Mouse (Mus musculus) liver, adult 2 months (tissue): Measurements from ENCODE around the gene Nxn.

Source experiments
- CTCF ChIP-seq: fragments of 200-500 bp; IDR thresholded peaks from 2 replicates; pipeline ENCODE4 v1.5.1; 2011; ENCODE audit warnings: low read depth, low read length, control low read depth
- POLR2A ChIP-seq: fragments of 200-500 bp; IDR thresholded peaks from 2 replicates; pipeline ENCODE4 v1.6.1; 2011; ENCODE audit warnings: low read length, control low read depth; ENCODE audit not compliant: insufficient read depth; ENCODE audit errors: extremely low read depth

GRCm38 (mm10) chr11:76314741-76315140 is 84.2 kb downstream of the Nxn start:
- no peak for TF ChIP-seq POLR2A
- TF ChIP-seq CTCF = 0 out of 2 replicates have a peak, but pooled peaks have one; percentile 5
